Comparison of ENCODE assay signal across 8 mouse cellular contexts in the genomic region with DNA sequence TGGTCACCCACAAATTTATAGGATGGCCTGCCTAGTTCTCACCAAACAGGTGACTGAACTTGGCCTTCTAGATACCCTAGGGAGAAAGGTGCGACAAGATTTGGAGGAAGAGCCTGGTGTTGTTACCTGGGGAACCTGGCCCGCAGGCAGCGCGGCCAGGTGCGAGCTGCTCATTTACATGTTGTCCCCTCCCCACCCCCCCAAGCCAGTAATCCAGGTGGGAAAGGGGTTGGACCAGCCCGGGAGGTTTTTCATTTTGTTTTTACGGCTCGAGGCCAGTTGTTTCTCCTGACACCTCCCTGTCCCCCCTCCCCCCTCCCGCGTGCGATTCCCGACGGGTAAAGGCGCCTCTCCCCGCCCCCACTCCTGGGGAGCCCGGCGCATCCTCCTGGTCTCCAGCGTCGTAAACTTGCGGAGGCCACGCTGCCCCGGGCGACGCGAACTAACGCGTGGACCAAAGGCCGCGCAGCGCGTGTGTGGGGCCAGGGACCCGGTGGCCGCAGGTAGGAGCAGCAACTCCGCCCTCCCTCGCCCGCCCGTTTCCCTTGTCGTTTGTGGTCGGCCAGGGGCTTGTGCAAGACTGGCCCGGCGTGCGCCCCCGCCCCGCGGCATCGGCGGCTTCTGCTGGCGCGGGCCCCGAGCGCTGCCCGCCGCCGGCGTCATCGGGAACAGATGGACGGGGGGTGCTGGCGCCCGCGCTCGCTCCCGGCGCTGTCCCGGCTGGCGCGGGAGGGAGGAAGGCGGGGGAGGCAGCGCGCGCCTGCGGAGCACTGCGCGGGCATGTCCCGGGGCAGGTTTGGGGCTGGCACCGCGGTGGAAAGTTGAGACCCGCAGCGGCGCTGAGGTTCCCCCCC. TPM values are rescaled to one million over a fixed set of nuclear protein-coding genes. Genes with fewer than 3 reads are reported as not detected.
A peak's percentile ranks its signal among the peaks of the same experiment; 100 is the strongest.
DNase-seq lines count a peak whose midpoint lies in the region; ATAC-seq and TF ChIP-seq lines count a peak whose summit lies in the region.

No protein-coding gene starts in this region.

- no peaks in the 10 kb centered on the region for H3K36me3 ChIP-seq in ES-E14 (ENCODE audit: control insufficient read depth, insufficient read depth, low read length, poor library complexity, severe bottlenecking)
- no peaks in the 10 kb centered on the region for H3K36me3 ChIP-seq in heart, embryonic 11.5 days (ENCODE audit: control insufficient read depth, insufficient read depth, low read length)
- no peaks in the 10 kb centered on the region for H3K36me3 ChIP-seq in lung, embryonic 14.5 days (ENCODE audit: insufficient read depth)

- TF ChIP-seq CTCF in lung, embryonic 14.5 days (IDR thresholded peaks at IDR 0.05; ENCODE audit: low read depth): no peak

- WGBS in heart, embryonic 11.5 days (ENCODE audit: insufficient replicate concordance): under 1% methylated on average over 76 of the region's 79 CpGs
- under 1% methylated on average over 77 of the region's 79 CpGs for WGBS in lung, embryonic 14.5 days

- in situ Hi-C loops in ES-E14 (cut with MboI; ENCODE audit: low sequenced_read_pairs in 2 of 2, unreplicated experiment in 2 of 2): no loop called here

- H3K9ac ChIP-seq in ES-E14 (ENCODE audit: insufficient read depth, low read depth, low read length, poor library complexity, severe bottlenecking): peak overlapping the region; percentile 94
- H3K9ac ChIP-seq in heart, embryonic 11.5 days (ENCODE audit: low read depth, low read length): peak overlapping the region; percentile 84
- H3K9ac ChIP-seq in lung, embryonic 14.5 days: peak overlapping the region; percentile 71

- H3K27me3 ChIP-seq in heart, embryonic 11.5 days (ENCODE audit: control insufficient read depth, insufficient read depth, low read length): no peaks in the 10 kb centered on the region
- 0 out of 2 replicates have a peak, but pooled peaks cover 2% of the 10 kb centered on the region for H3K27me3 ChIP-seq in lung, embryonic 14.5 days (ENCODE audit: insufficient read depth, low read length)

- ATAC-seq in heart, embryonic 11.5 days (replicated peaks; ENCODE audit: insufficient number of reproducible peaks, low FRiP score, low TSS enrichment): no peak
- no peak for ATAC-seq in lung, embryonic 14.5 days (ENCODE audit: insufficient read depth)

- peak overlapping the region; percentile 99 for H3K4me2 ChIP-seq in heart, embryonic 11.5 days
- peak overlapping the region; percentile 99 for H3K4me2 ChIP-seq in lung, embryonic 14.5 days

- H3K4me3 ChIP-seq in ES-E14 (ENCODE audit: insufficient read depth in 1 of 2, low read depth in 1 of 2, low read length in 2 of 2, poor library complexity in 1 of 2, severe bottlenecking in 1 of 2): peak overlapping the region; percentile 76 to 93
- H3K4me3 ChIP-seq in heart, embryonic 11.5 days (ENCODE audit: low read depth, low read length): peak overlapping the region; percentile 77
- peak overlapping the region; percentile 61 for H3K4me3 ChIP-seq in lung, embryonic 14.5 days (ENCODE audit: low read depth, low read length)

- peaks cover 7 to 43% of the 10 kb centered on the region in 2 experiments for H3K4me1 ChIP-seq in ES-E14 (ENCODE audit: control insufficient read depth in 2 of 2, insufficient read depth in 2 of 2, low read length in 2 of 2, poor library complexity in 1 of 2)
- peaks cover 85% of the 10 kb centered on the region for H3K4me1 ChIP-seq in heart, embryonic 11.5 days (ENCODE audit: control insufficient read depth, insufficient read depth, low read length)
- peaks cover 68% of the 10 kb centered on the region for H3K4me1 ChIP-seq in lung, embryonic 14.5 days (ENCODE audit: insufficient read depth)

- H3K9me3 ChIP-seq in ES-E14 (ENCODE audit: control insufficient read depth, insufficient read depth, low read depth, low read length): no peaks in the 10 kb centered on the region
- no peaks in the 10 kb centered on the region for H3K9me3 ChIP-seq in heart, embryonic 11.5 days (replicated peaks; ENCODE audit: control insufficient read depth, low read length)
- no peaks in the 10 kb centered on the region for H3K9me3 ChIP-seq in lung, embryonic 14.5 days (ENCODE audit: low read depth, low read length)

- DNase-seq in 3134 (ENCODE audit: extremely low read depth, insufficient read length, low spot score): peak; percentile 78
- no peak for DNase-seq in ES-E14 (ENCODE audit: low read depth, low spot score)
- DNase-seq in cerebellum, postnatal 25 days: peak; percentile 90 to 93
- peak; percentile 40 to 78 for DNase-seq in kidney, postnatal 25 days
- DNase-seq in lung, embryonic 14.5 days: peak; percentile 72
- peak; percentile 72 for DNase-seq in retina, embryonic 14.5 days (ENCODE audit: low spot score)
- no peak for DNase-seq in ovary, postnatal 14 days (ENCODE audit: low spot score)

- H3K27ac ChIP-seq in ES-E14 (ENCODE audit: insufficient read depth, low read depth, low read length, poor library complexity, severe bottlenecking): peak overlapping the region; percentile 87
- peak overlapping the region; percentile 95 for H3K27ac ChIP-seq in heart, embryonic 11.5 days (ENCODE audit: low read depth, low read length)
- peak overlapping the region; percentile 95 for H3K27ac ChIP-seq in lung, embryonic 14.5 days (ENCODE audit: low read depth)

TF ChIP-seq in ES-E14, 5 proteins besides CTCF, POLR2A, EP300 and RAD21:
- TF ChIP-seq CHD2 (IDR thresholded peaks at IDR 0.05; ENCODE audit: low read depth, low read length) (no peak), ZC3H11A (IDR thresholded peaks at IDR 0.05; ENCODE audit: borderline replicate concordance, low read depth, low read length) (no peak), MAFK (IDR thresholded peaks at IDR 0.05; ENCODE audit: insufficient read depth, low read depth, low read length) (no peak), HCFC1 (IDR thresholded peaks at IDR 0.05; ENCODE audit: borderline replicate concordance, insufficient read depth, low read length) (no peak), ZNF384 (IDR thresholded peaks at IDR 0.05; ENCODE audit: low read depth, low read length) (no peak)

RNA-seq across cellular contexts. Expression of a gene that starts 53.4 kb away (rescaled TPM):
- 47.0 and 56.2 TPM in 2 replicates for total RNA-seq in ES-E14 (2012; rRNA removed)
- polyA plus RNA-seq in heart, embryonic 11.5 days (2014; fragmentation: Nextera tagmentation; extraction: Ambion mirVana): 81.8 and 82.7 TPM in 2 replicates
- polyA plus RNA-seq in lung, embryonic 14.5 days (2014; fragmentation: Nextera tagmentation; extraction: Ambion mirVana): 131 and 139 TPM in 2 replicates

Comparison
In these comparisons a context has a peak if more than half of its experiments do, and no peak if none do; other contexts are left out.
1. DNase-seq: peak in 3134 (single experiment), cerebellum, postnatal 25 days (2 of 2), kidney, postnatal 25 days (2 of 2), lung, embryonic 14.5 days (single experiment) and retina, embryonic 14.5 days (single experiment); none in ES-E14 (single experiment) and ovary, postnatal 14 days (single experiment).
2. Peak in every context shown above with its lines, with median percentiles within 50 percentile points of each other: H3K27ac ChIP-seq, H3K4me3 ChIP-seq and H3K9ac ChIP-seq.